Mouse (Mus musculus): ENCODE results near the gene Slc37a1. TPM values are rescaled to one million over a fixed set of nuclear protein-coding genes. Genes with fewer than 3 reads are reported as not detected.

The Slc37a1 gene
- polyA plus RNA-seq, 1 experiment from 2014 or later, result 5.9 TPM

DNA sequence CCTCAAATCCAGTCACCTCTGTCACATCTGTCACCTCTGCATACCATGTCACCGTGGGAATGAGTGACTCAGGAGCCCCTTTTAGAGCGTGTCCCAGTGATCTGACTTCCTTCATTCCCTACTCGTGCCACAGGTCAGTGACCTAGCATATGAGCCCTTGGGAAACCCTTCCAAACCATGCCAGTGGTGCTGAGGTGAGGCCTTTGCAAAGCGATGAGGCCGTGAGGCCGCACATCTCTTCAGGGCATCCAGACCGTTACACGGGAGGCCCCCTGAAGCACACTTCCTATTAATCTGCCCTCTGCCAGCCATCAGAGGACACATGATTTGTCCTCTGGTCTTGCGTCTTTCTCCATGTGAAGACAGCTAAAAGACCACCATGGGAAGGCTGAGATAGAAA, 7.1 kb upstream of the Slc37a1 start:
- TF ChIP-seq CTCF (IDR thresholded peaks at IDR 0.05; ENCODE audit: low read depth), result no peak
- no peak overlapping the region for H3K4me3 ChIP-seq (ENCODE audit: low read depth, low read length)
- no peak overlapping the region for H3K27ac ChIP-seq (ENCODE audit: low read depth)
- no peak for ATAC-seq (ENCODE audit: insufficient read depth)
- no peak overlapping the region for H3K4me2 ChIP-seq
- no peaks in the 10 kb centered on the region for H3K9me3 ChIP-seq (ENCODE audit: low read depth, low read length)
- WGBS, result 59% methylated on average over 9 of the region's 9 CpGs
- H3K36me3 ChIP-seq (ENCODE audit: insufficient read depth), result no peaks in the 10 kb centered on the region
- H3K9ac ChIP-seq, result no peak overlapping the region
- H3K27me3 ChIP-seq (ENCODE audit: insufficient read depth, low read length), result no peaks in the 10 kb centered on the region
- no peak for DNase-seq
- peaks cover 3% of the 10 kb centered on the region; the same call in 1 of the 2 replicates for H3K4me1 ChIP-seq (ENCODE audit: insufficient read depth)

- no peak for TF ChIP-seq CTCF (IDR thresholded peaks at IDR 0.05; ENCODE audit: low read depth)
- Histone ChIP-seq H3K27me3 (ENCODE audit: insufficient read depth, low read length) (no peaks in the 10 kb centered on the region), H3K4me3 (ENCODE audit: low read depth, low read length) (no peak overlapping the region), H3K9me3 (ENCODE audit: low read depth, low read length) (no peaks in the 10 kb centered on the region), H3K4me2 (no peak overlapping the region), H3K27ac (ENCODE audit: low read depth) (no peak overlapping the region), H3K4me1 (ENCODE audit: insufficient read depth) (peaks cover 3% of the 10 kb centered on the region; the same call in 1 of the 2 replicates), H3K36me3 (ENCODE audit: insufficient read depth) (no peaks in the 10 kb centered on the region), H3K9ac (no peak overlapping the region)
- 32% methylated on average over 6 of the region's 6 CpGs for WGBS
- DNase-seq (no peak), ATAC-seq (ENCODE audit: insufficient read depth) (no peak)
Measured at GRCm38 (mm10) chr17:31280269-31280668, 6.3 kb upstream of the Slc37a1 start.

DNA sequence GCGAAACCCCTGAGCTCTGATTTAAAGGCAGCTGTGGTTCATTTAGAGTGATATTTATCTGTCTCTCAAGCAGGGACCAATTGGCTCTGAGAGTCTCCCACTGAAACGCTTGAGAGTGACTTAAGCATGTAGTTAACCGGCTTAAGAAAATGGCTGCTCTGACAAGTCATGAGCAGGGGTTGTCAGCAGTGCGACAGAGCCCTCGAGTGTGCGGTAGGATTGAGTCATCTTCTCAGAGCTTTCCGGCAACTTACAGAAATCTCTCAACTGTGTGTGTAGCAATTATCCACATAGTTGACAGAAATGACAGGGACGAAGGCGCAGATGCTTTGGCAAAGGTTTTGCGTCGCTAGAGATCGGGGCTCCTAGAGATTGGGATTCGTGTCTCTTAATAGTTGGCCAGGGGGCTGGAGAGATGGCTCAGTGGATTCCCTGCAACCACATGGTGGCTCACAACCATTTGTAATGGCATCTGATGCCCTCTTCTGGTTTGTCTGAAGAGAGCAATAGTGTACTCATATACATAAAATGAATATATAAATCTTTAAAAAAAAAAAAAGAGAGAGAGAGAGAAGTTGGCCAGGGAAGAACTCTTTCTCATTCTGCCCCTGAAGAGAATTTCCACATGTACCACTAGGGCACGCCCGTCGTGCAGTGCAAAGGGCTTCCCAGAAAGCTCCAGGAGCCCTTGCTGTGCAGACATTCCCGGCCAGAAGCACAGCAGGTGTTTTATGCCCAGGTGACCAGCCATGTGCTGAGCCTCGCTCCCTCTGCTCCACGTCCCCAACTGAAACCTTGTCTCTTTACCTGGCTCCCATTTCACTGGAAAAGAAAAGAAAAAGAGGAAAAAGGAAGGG, 4.5 kb upstream of the Slc37a1 start:
- no peaks in the 10 kb centered on the region for H3K9me3 ChIP-seq (ENCODE audit: low read depth, low read length)
- WGBS, result 41% methylated on average over 19 of the region's 19 CpGs

GRCm38 (mm10) chr17:31282687-31283053, 3.9 kb upstream of the Slc37a1 start:
- Histone ChIP-seq H3K4me2 (no peak overlapping the region), H3K4me3 (ENCODE audit: low read depth, low read length) (no peak overlapping the region), H3K27ac (ENCODE audit: low read depth) (no peak overlapping the region), H3K9ac (no peak overlapping the region), H3K36me3 (ENCODE audit: insufficient read depth) (no peaks in the 10 kb centered on the region), H3K9me3 (ENCODE audit: low read depth, low read length) (no peaks in the 10 kb centered on the region), H3K4me1 (ENCODE audit: insufficient read depth) (no peaks in the 10 kb centered on the region), H3K27me3 (ENCODE audit: insufficient read depth, low read length) (no peaks in the 10 kb centered on the region)
- peak; percentile 24 for DNase-seq
- no peak for ATAC-seq (ENCODE audit: insufficient read depth)
- WGBS, result 25% methylated on average over 7 of the region's 7 CpGs
- TF ChIP-seq CTCF (IDR thresholded peaks at IDR 0.05; ENCODE audit: low read depth), result no peak

More for the DNA sequence above, 4.5 kb upstream of the Slc37a1 start:
- Histone ChIP-seq H3K36me3 (ENCODE audit: insufficient read depth) (no peaks in the 10 kb centered on the region), H3K27me3 (ENCODE audit: insufficient read depth, low read length) (no peaks in the 10 kb centered on the region), H3K27ac (ENCODE audit: low read depth) (no peak overlapping the region), H3K4me3 (ENCODE audit: low read depth, low read length) (no peak overlapping the region), H3K9ac (no peak overlapping the region), H3K4me1 (ENCODE audit: insufficient read depth) (no peaks in the 10 kb centered on the region), H3K4me2 (no peak overlapping the region)
- TF ChIP-seq CTCF (IDR thresholded peaks at IDR 0.05; ENCODE audit: low read depth), result peak; percentile 34
- DNase-seq (peak; percentile 12), ATAC-seq (ENCODE audit: insufficient read depth) (no peak)

DNA sequence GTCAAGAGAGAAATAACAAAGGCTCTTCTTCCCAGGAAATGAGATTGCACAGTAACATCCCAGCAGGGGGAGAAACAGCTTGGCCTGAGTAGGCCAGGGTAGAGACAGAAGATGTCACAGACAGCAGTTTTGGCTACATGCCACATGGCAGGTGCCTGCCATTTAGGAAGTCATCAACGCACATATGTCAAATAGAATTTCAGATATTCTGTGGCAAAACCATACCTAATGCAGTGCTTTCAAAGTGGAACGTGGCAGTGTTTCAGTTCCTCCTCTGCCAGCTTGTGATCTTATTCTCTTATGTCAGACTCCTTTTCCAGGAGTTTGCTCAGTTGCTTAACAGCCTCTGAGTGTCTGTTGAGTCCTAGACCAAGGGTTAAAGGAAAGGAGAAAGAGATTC, 725 bp upstream of the Slc37a1 start:
- DNase-seq (no peak), ATAC-seq (ENCODE audit: insufficient read depth) (no peak)
- Histone ChIP-seq H3K4me3 (ENCODE audit: low read depth, low read length) (no peak overlapping the region), H3K4me2 (no peak overlapping the region), H3K9ac (no peak overlapping the region), H3K27ac (ENCODE audit: low read depth) (no peak overlapping the region), H3K9me3 (ENCODE audit: low read depth, low read length) (no peaks in the 10 kb centered on the region), H3K27me3 (ENCODE audit: insufficient read depth, low read length) (no peaks in the 10 kb centered on the region), H3K36me3 (ENCODE audit: insufficient read depth) (no peaks in the 10 kb centered on the region), H3K4me1 (ENCODE audit: insufficient read depth) (no peaks in the 10 kb centered on the region)
- no peak for TF ChIP-seq CTCF (IDR thresholded peaks at IDR 0.05; ENCODE audit: low read depth)
- 79% methylated on average over 2 of the region's 2 CpGs for WGBS

GRCm38 (mm10) chr17:31287216-31287615, 624 bp downstream of the Slc37a1 start:
- no peak for TF ChIP-seq CTCF (IDR thresholded peaks at IDR 0.05; ENCODE audit: low read depth)
- Histone ChIP-seq H3K36me3 (ENCODE audit: insufficient read depth) (no peaks in the 10 kb centered on the region), H3K9me3 (ENCODE audit: low read depth, low read length) (no peaks in the 10 kb centered on the region), H3K9ac (no peak overlapping the region), H3K4me2 (no peak overlapping the region), H3K27ac (ENCODE audit: low read depth) (no peak overlapping the region), H3K27me3 (ENCODE audit: insufficient read depth, low read length) (no peaks in the 10 kb centered on the region), H3K4me3 (ENCODE audit: low read depth, low read length) (no peak overlapping the region), H3K4me1 (ENCODE audit: insufficient read depth) (no peaks in the 10 kb centered on the region)
- 79% methylated on average over 3 of the region's 3 CpGs for WGBS
- ATAC-seq (ENCODE audit: insufficient read depth) (no peak), DNase-seq (no peak)

GRCm38 (mm10) chr17:31288999-31289726, 2.6 kb downstream of the Slc37a1 start:
- Histone ChIP-seq H3K4me2 (no peak overlapping the region), H3K27me3 (ENCODE audit: insufficient read depth, low read length) (no peaks in the 10 kb centered on the region), H3K4me3 (ENCODE audit: low read depth, low read length) (no peak overlapping the region), H3K4me1 (ENCODE audit: insufficient read depth) (no peaks in the 10 kb centered on the region), H3K9me3 (ENCODE audit: low read depth, low read length) (no peaks in the 10 kb centered on the region), H3K36me3 (ENCODE audit: insufficient read depth) (no peaks in the 10 kb centered on the region), H3K9ac (no peak overlapping the region), H3K27ac (ENCODE audit: low read depth) (no peak overlapping the region)
- DNase-seq (no peak), ATAC-seq (ENCODE audit: insufficient read depth) (no peak)
- WGBS, result 64% methylated on average over 7 of the region's 7 CpGs
- TF ChIP-seq CTCF (IDR thresholded peaks at IDR 0.05; ENCODE audit: low read depth), result no peak

Measured in lung, embryonic 14.5 days (tissue).